12 mouse cellular contexts compared by ENCODE assay signal in genomic region chr1:179917036-179917435, GRCm38 (mm10).
"Had no signal": no experiment of that assay in that cellular context is flagged by ENCODE, and none has a peak within 500 bp of the region (broad histone marks: within the 10 kb centered on the region; RNA-seq: fewer than 3 reads in every experiment).

No protein-coding gene starts in this region.

- H3K36me3 ChIP-seq: intestine, embryonic 15.5 days; limb, embryonic 12.5 days; liver, embryonic 13.5 days; midbrain, embryonic 15.5 days; neural tube, embryonic 12.5 days had no signal

- DNase-seq: liver; liver, embryonic 13.5 days; liver, postnatal 0 days; lung, postnatal 36 days; retina, postnatal 1 day; right cerebral cortex, postnatal 4 days; thymus, postnatal 36 days had no signal

- H3K9me3 ChIP-seq: intestine, embryonic 15.5 days; limb, embryonic 12.5 days; liver, embryonic 13.5 days; midbrain, embryonic 15.5 days; neural tube, embryonic 12.5 days had no signal

- H3K27ac ChIP-seq: intestine, embryonic 15.5 days; layer of hippocampus, adult 2 months; limb, embryonic 12.5 days; liver, embryonic 13.5 days; midbrain, embryonic 15.5 days; neural tube, embryonic 12.5 days had no signal

- H3K4me2 ChIP-seq: intestine, embryonic 15.5 days; limb, embryonic 12.5 days; liver, embryonic 13.5 days; midbrain, embryonic 15.5 days; neural tube, embryonic 12.5 days had no signal

- H3K4me1 ChIP-seq: intestine, embryonic 15.5 days; limb, embryonic 12.5 days; liver, embryonic 13.5 days; midbrain, embryonic 15.5 days; neural tube, embryonic 12.5 days had no signal

- H3K9ac ChIP-seq: intestine, embryonic 15.5 days; limb, embryonic 12.5 days; liver, embryonic 13.5 days; liver, postnatal 0 days; midbrain, embryonic 15.5 days; neural tube, embryonic 12.5 days had no signal

- H3K4me3 ChIP-seq: intestine, embryonic 15.5 days; layer of hippocampus, adult 2 months; limb, embryonic 12.5 days; liver, embryonic 13.5 days; midbrain, embryonic 15.5 days; neural tube, embryonic 12.5 days had no signal

- H3K27me3 ChIP-seq: intestine, embryonic 15.5 days; limb, embryonic 12.5 days; midbrain, embryonic 15.5 days; neural tube, embryonic 12.5 days had no signal

- ATAC-seq: intestine, embryonic 15.5 days; liver, postnatal 0 days; midbrain, embryonic 15.5 days had no signal
